Mouse (Mus musculus) ES-E14 (cell line): ENCODE results near the gene Cd5.

ENCODE experiments used
- CHD2 ChIP-seq: IDR thresholded peaks from 2 replicates; pipeline ENCODE4 v1.6.1; 2014; ENCODE audit warnings: mild to moderate bottlenecking, low read depth, low read length, inconsistent platforms
- MAFK ChIP-seq: IDR thresholded peaks from 2 replicates; pipeline ENCODE4 v1.6.1; 2014; ENCODE audit warnings: mild to moderate bottlenecking, low read depth, low read length, inconsistent platforms; ENCODE audit not compliant: insufficient read depth
- ZC3H11A ChIP-seq: IDR thresholded peaks from 2 replicates; pipeline ENCODE4 v1.6.1; 2012; ENCODE audit warnings: low read depth, mild to moderate bottlenecking, inconsistent platforms, low read length, borderline replicate concordance

DNA sequence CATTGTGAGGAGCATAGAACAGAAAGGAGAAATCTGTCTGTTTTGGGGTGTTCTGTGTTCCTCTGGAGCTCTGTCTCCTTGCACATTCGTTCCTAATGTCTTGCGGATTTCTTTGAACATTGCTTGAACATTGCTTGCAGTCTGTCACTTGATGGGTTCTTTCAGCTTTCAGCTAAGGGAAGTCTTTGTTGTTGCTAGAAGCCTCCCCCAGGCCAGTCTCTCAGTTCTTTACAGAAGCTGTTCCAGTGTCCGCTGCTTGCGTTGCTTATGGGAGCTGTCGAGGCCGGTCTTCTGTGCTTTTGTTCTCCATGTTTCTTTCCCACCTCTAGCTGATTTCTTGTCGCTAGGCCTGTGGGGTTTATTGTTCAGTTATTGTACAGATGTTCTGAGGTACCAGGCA, 43.0 kb downstream of the Cd5 start:
- TF ChIP-seq ZC3H11A (no peak), MAFK (no peak), CHD2 (no peak)
